Mouse (Mus musculus) gastrocnemius, postnatal 4 days (tissue): ENCODE data around the gene Ntf5. TPM values are rescaled to one million over a fixed set of nuclear protein-coding genes. Genes with fewer than 3 reads are reported as not detected.
A peak's percentile ranks its signal among the peaks of the same experiment; 100 is the strongest.
"Not testable (repeated sequence)": the region's sequence is repeated elsewhere in the genome, so short reads cannot be mapped to it uniquely, and the experiment has no call there.

Experiments used
- DNase-seq, 2 experiments: peaks; one replicate each; pipeline ENCODE4 v3.0.0; 2021 to 2022; ENCODE audit warnings: low spot score in 2 of 2, mixed read lengths in 2 of 2
- microRNA-seq: library from miRNA; unstranded; fragments of <30 nt; microRNA quantifications from one replicate; pipeline ENCODE4 v1.2.0, GENCODE M21; 2021
- total RNA-seq, 2 experiments: library from RNA; stranded (reverse); gene quantifications; 2 replicates each; pipeline ENCODE4 v1.2.3; 2021

Ntf5 gene
- total RNA-seq, 2 experiments from 2014 or later, result 0.61 to 0.98 TPM

DNA sequence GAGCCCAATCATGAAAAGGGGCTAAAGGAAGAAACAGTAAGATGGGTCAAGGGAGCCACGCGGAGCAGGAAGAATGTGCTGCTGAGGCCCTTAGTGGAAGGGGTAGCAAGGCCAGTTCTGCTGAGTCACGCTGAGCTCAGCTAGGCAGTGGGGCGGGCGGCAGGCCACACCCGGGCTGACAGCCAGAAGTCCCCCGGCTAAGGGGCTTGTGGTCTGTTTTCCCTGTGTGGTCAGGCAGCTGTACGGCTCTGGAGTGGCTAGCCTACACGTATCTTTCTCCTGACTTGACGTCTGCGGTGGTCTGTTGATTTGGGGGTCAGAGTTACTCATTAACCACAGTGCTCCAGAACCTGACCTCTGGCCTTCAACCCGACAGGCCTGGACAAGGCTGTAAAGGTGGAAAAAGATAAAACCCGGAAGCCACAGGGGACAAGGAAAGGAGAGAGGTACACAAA lies 47.4 kb downstream of the Ntf5 start:
- DNase-seq, result peak in 1 of 2 experiments; percentile 66

DNA sequence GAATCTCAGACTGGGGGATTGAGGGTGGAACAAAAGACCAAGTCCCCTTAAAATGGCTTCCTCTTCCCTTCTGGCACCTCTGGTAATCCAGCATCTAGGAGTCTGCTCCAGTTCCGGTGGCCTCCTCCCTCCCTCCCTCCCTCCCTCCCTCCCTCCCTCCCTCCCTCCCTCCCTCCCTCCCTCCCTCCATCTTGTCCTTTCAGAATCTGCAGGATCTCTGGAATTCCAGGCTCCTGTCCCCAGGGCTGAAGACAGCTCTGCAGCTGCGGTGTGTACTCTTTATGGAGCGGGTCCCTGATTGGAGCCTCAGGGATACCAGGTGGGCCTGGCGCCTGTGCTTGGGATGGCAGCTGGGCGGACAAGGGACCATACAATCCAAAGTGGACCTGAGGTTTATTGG lies 47.8 kb downstream of the Ntf5 start:
- no peak for DNase-seq

GRCm38 (mm10) chr7:45461781-45462180 lies 48.3 kb downstream of the Ntf5 start:
- DNase-seq, result no peak

DNA sequence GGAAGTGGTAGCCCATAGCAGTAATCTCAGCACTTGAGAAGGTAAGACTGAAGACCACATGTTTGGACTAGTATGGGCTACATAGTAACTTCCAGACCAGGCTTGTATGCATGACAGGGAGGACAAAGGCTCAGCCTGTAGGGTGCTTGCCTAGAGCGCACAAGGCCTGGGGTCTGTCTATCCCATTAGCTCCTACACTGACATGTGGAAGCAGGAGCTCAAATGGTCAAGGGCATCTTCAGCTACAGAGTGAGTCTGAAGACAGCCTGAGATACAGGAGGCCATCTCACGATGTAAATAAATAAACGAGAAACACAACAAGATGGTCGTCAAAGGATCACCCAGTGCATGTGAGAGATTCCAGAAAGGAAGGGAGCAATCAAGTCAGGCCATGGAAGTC lies 48.8 kb downstream of the Ntf5 start:
- no peak for DNase-seq

GRCm38 (mm10) chr7:45462868-45463267 lies 49.4 kb downstream of the Ntf5 start:
- DNase-seq, result not testable (repeated sequence)

GRCm38 (mm10) chr7:45463987-45464778 lies 50.7 kb downstream of the Ntf5 start:
- no peak for DNase-seq

- no peak for DNase-seq
Observed at GRCm38 (mm10) chr7:45465112-45465511, 51.6 kb downstream of the Ntf5 start.

DNA sequence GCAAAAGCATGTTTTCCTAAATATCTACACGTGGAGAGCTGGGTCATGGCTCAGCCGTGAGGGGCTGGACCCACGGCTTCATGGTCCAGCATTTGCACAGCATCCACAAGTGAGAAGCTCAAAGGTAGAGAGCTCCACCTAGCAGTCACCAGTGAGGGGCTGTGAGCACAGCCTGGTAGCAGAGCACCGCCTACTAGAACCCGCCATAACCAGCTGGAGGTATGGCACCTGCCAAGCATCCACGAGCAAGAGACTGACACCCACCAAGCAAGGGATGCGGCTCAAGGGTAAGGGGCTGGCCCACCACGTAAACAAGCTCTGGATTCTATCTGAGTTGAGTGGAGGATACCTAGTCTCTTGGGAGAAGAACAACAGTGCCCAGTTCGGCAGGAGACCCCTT lies 52.1 kb downstream of the Ntf5 start:
- DNase-seq, result no peak

DNA sequence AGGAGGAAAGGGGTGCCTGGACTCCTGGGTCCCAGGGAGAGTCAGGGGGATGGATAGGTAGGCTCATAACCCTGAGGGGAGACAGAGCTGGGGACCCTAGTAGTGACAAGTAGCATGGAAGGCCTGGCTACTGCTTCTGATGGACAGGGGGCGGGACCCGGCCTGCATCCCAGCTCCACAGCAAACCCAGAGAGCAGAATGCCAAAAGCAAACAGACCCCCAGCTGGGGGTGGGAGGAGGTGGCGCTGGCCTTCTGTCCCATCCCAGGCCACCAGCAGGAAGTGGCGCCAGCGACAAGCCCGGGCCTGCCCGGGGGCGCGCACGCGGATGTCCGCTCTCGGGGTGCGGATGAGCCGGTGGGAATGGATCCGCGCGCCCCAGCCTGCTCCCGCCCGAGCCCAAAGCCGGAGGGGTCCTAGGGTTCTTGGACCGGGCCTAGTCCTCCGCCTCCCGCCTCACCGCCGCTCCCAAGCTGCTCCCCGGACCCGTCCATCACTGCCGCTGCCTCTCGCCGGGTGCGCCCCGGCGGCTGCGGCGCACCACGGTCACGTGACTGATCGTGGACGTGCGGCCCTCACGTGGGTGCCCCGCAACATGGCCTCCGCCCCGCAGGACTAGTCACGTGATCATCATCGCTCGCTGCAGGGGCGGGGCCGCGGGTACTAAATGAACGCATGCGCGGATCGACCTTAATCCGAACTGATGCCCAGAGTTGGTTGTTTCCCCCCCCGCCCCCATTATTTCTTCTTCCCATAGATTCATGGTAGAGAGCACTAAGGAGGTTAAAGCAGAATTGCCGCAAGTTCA lies 53.0 kb downstream of the Ntf5 start, which contains the start of gene Bax:
Bax (minus strand) TSS at position 616 of the 807 bp plus-strand sequence.
- DNase-seq, result peak; percentile 92 to 98

Small RNA genes within 50 kb of the gene (microRNA-seq; reads per million reads assigned to microRNA genes)
- not detected for gene Gm22133

Other genes starting within 250 kb of the Ntf5 start
- gene Slc17a7, start 249.7 kb upstream of the Ntf5 start, total RNA-seq, result 1 to 10 TPM; 2.6 to 3.0 TPM
- gene Gfy, start 234.1 kb upstream of the Ntf5 start, total RNA-seq, result under 1 TPM; 0.34 to 0.42 TPM
- not detected for gene Pth2, start 232.7 kb upstream of the Ntf5 start, total RNA-seq
- gene Ccdc155, start 208.8 kb upstream of the Ntf5 start, total RNA-seq, result 1 to 10 TPM; 3.2 to 4.9 TPM
- gene Dkkl1, start 201.5 kb upstream of the Ntf5 start, total RNA-seq, result not detected
- 10 to 100 TPM; 40.0 to 51.4 TPM for gene Tead2, start 197.9 kb upstream of the Ntf5 start, total RNA-seq
- gene Cd37, start 174.6 kb upstream of the Ntf5 start, total RNA-seq, result 1 to 10 TPM; 3.7 to 4.8 TPM
- not detected for gene Slc6a16, start 172.6 kb upstream of the Ntf5 start, total RNA-seq
- not detected for gene Slc6a21, start 136.2 kb upstream of the Ntf5 start, total RNA-seq
- gene Trpm4, start 79.9 kb upstream of the Ntf5 start, total RNA-seq, result 10 to 100 TPM; 42.7 to 53.4 TPM
- gene Hrc, start 78.4 kb upstream of the Ntf5 start, total RNA-seq, result 100 to 1,000 TPM; 523 to 551 TPM
- 1 to 10 TPM; 1.9 to 2.4 TPM for gene Ppfia3, start 46.7 kb upstream of the Ntf5 start, total RNA-seq
- 1 to 10 TPM in 1 of 2 experiments, under 1 TPM in 1; 0.86 to 1.1 TPM for gene Lin7b, start 43.1 kb upstream of the Ntf5 start, total RNA-seq
- 100 to 1,000 TPM; 215 to 251 TPM for gene Snrnp70, start 18.0 kb upstream of the Ntf5 start, total RNA-seq
- gene Kcna7, start 8.0 kb upstream of the Ntf5 start, total RNA-seq, result 10 to 100 TPM; 11.4 to 12.8 TPM
- gene Lhb, start 7.1 kb downstream of the Ntf5 start, total RNA-seq, result not detected
- gene Gys1, start 21.1 kb downstream of the Ntf5 start, total RNA-seq, result 100 to 1,000 TPM; 114 to 133 TPM
- 10 to 100 TPM; 41.4 to 41.8 TPM for gene Ruvbl2, start 24.4 kb downstream of the Ntf5 start, total RNA-seq
- 100 to 1,000 TPM; 339 to 373 TPM for gene Ftl1, start 46.2 kb downstream of the Ntf5 start, total RNA-seq
- gene Bax, start 53.2 kb downstream of the Ntf5 start, total RNA-seq, result 10 to 100 TPM; 39.3 to 43.8 TPM
- gene Tulp2, start 68.2 kb downstream of the Ntf5 start, total RNA-seq, result under 1 TPM; 0.17 to 0.36 TPM
- gene Gm45808, start 73.1 kb downstream of the Ntf5 start, total RNA-seq, result 1 to 10 TPM; 3.8 to 5.4 TPM
- 1 to 10 TPM; 8.3 TPM for gene Dhdh, start 75.1 kb downstream of the Ntf5 start, total RNA-seq
- gene Nucb1, start 96.7 kb downstream of the Ntf5 start, total RNA-seq, result 100 to 1,000 TPM; 182 to 199 TPM
- 10 to 100 TPM; 22.7 to 23.5 TPM for gene Ppp1r15a, start 112.6 kb downstream of the Ntf5 start, total RNA-seq
- gene Plekha4, start 112.6 kb downstream of the Ntf5 start, total RNA-seq, result 10 to 100 TPM; 17.1 to 20.3 TPM
- gene Hsd17b14, start 141.2 kb downstream of the Ntf5 start, total RNA-seq, result under 1 TPM; 0.61 to 0.80 TPM
- 10 to 100 TPM; 32.2 to 36.3 TPM for gene Bcat2, start 156.5 kb downstream of the Ntf5 start, total RNA-seq
- not detected for gene Fgf21, start 201.8 kb downstream of the Ntf5 start, total RNA-seq
- not detected for gene Fut1, start 203.6 kb downstream of the Ntf5 start, total RNA-seq
- under 1 TPM; 0.34 to 0.36 TPM for gene Izumo1, start 208.1 kb downstream of the Ntf5 start, total RNA-seq
- 10 to 100 TPM; 23.0 to 25.6 TPM for gene Rasip1, start 213.8 kb downstream of the Ntf5 start, total RNA-seq
- 100 to 1,000 TPM; 170 to 187 TPM for gene Mamstr, start 226.3 kb downstream of the Ntf5 start, total RNA-seq